Mouse (Mus musculus): ENCODE measurements around the gene Mtnr1b. TPM values are rescaled to one million over a fixed set of nuclear protein-coding genes. Genes with fewer than 3 reads are reported as not detected.

The Mtnr1b gene
- not detected in 2 replicates for polyA plus RNA-seq (2012; rRNA removed)
- polyA plus RNA-seq (2014; fragmentation: Nextera tagmentation; extraction: Ambion mirVana): not detected in 2 replicates

DNA sequence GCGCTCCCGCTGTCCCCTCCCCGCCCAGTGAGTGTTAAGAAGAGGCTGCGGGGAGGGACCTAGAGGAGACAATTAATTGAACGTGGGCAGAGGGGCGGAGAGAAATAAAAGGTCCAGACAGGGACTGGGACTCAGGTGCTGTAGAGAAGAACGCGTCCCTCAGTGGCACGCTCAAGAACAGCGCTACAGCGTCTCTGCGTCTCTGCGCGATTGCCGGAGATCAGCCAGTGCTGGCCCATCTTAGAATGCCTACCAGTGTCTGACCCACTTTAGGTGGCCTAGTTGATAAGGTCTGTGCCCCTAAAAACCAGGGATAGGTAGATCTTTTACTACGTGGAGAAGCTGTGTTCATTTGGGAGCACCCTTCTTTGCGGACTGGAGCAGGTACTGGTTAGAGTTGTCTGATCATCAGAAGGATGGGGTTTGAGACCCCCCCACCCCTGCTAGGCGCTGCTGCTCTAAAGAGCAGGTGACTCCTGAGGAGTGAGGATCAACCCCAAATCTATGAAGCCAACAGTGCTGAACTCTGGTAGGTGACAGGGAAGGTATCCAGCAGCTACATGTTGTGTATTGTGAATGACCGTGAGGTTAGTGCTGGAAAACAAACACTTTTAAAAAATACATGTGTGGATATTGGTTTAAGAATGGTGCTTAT lies at the start of gene Mtnr1b:
Mtnr1b (minus strand) TSS at position 51 of the 655 bp plus-strand sequence.
- Histone ChIP-seq H3K9ac (ENCODE audit: low read depth, low read length, severe bottlenecking) (no peak within 1 kb of the TSS), H3K27me3 (ENCODE audit: control insufficient read depth, insufficient read depth, low read length) (peaks cover 3% of the 10 kb centered on the region; the same call in 1 of the 2 replicates), H3K27ac (replicated peaks; ENCODE audit: low read depth, low read length) (no peak within 1 kb of the TSS), H3K36me3 (ENCODE audit: control insufficient read depth, insufficient read depth, low read length) (no peaks in the 10 kb centered on the region), H3K4me3 (replicated peaks; ENCODE audit: low read length) (no peak within 1 kb of the TSS), H3K9me3 (ENCODE audit: control insufficient read depth, low read length) (no peaks in the 10 kb centered on the region), H3K4me1 (ENCODE audit: control insufficient read depth, insufficient read depth, low read length) (no peaks in the 10 kb centered on the region), H3K4me2 (replicated peaks; ENCODE audit: low read depth, low read length, severe bottlenecking) (no peak within 1 kb of the TSS)
- DNase-seq (ENCODE audit: low spot score) (no peak), ATAC-seq (ENCODE audit: low FRiP score, low read depth) (no peak)
- TF ChIP-seq POLR2A (IDR thresholded peaks at IDR 0.05; ENCODE audit: borderline replicate concordance, extremely low read depth, insufficient read depth, insufficient read length): no peak
- WGBS: 60% methylated on average over 19 of the region's 19 CpGs

DNA sequence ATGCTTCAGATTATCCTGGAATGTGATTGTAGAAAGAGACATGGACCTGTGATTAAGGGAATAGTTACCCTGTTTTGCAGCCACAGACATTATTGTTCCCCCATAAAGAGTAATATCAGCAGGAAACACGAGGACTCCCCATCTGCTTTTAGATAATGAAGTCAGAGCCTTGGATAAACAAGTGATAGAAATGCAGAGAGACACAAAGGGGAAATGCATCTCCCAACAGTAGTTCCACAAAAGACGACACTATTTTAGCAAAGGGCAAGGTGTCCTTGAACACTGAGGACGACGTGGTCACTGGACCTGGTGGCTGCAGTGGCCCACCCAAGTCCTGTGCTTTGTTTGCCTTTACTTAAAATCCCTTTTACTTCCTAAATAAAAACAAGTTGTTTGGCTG lies 45.9 kb upstream of the Mtnr1b start:
- no peak for TF ChIP-seq POLR2A (IDR thresholded peaks at IDR 0.05; ENCODE audit: borderline replicate concordance, extremely low read depth, insufficient read depth, insufficient read length)
- 74% methylated on average over 4 of the region's 4 CpGs for WGBS
- DNase-seq (ENCODE audit: low spot score) (no peak), ATAC-seq (ENCODE audit: low FRiP score, low read depth) (no peak)
- Histone ChIP-seq H3K4me1 (ENCODE audit: control insufficient read depth, insufficient read depth, low read length) (0 out of 2 replicates have a peak, but pooled peaks cover 4% of the 10 kb centered on the region), H3K9ac (ENCODE audit: low read depth, low read length, severe bottlenecking) (no peak overlapping the region), H3K36me3 (ENCODE audit: control insufficient read depth, insufficient read depth, low read length) (no peaks in the 10 kb centered on the region), H3K27ac (replicated peaks; ENCODE audit: low read depth, low read length) (no peak overlapping the region), H3K4me3 (replicated peaks; ENCODE audit: low read length) (no peak overlapping the region), H3K4me2 (replicated peaks; ENCODE audit: low read depth, low read length, severe bottlenecking) (no peak overlapping the region), H3K27me3 (ENCODE audit: control insufficient read depth, insufficient read depth, low read length) (no peaks in the 10 kb centered on the region), H3K9me3 (ENCODE audit: control insufficient read depth, low read length) (no peaks in the 10 kb centered on the region)

DNA sequence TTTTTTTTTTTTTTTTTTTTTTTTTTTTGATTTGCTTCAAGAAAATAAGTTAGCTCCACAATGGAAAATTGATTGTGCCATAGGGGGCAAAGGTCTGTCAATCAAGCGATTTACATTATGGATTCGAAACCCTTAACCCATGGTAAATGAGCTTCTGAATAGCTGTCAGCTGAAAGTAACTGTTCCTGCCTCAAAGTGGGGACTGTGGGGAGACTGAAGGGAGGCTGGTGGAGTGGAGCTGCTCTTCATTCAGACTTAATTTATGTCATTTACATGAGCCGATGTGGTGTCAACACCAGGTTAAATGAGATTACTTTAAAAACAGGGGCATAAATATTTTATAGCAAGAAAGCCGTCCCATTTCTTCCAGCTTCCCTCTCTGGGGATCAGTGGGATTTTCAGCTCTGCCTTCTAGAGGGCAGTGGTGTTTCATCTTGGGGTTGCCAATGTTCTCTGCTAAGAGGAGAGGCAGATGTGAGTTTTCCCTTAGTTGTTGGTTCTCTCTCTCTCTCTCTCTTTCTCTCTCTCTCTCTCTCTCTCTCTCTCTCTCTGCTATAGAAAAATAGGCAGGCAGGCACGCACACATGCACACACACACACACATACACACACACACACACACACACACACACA lies 45.1 kb upstream of the Mtnr1b start:
- no peak overlapping the region for H3K4me3 ChIP-seq (replicated peaks; ENCODE audit: low read length)
- DNase-seq (ENCODE audit: low spot score): peak; percentile 17
- no peak overlapping the region for H3K9ac ChIP-seq (ENCODE audit: low read depth, low read length, severe bottlenecking)
- WGBS: 47% methylated on average over 5 of the region's 5 CpGs
- H3K36me3 ChIP-seq (ENCODE audit: control insufficient read depth, insufficient read depth, low read length): no peaks in the 10 kb centered on the region
- no peaks in the 10 kb centered on the region for H3K27me3 ChIP-seq (ENCODE audit: control insufficient read depth, insufficient read depth, low read length)
- no peak for TF ChIP-seq POLR2A (IDR thresholded peaks at IDR 0.05; ENCODE audit: borderline replicate concordance, extremely low read depth, insufficient read depth, insufficient read length)
- H3K4me1 ChIP-seq (ENCODE audit: control insufficient read depth, insufficient read depth, low read length): 0 out of 2 replicates have a peak, but pooled peaks cover 4% of the 10 kb centered on the region
- no peak overlapping the region for H3K27ac ChIP-seq (replicated peaks; ENCODE audit: low read depth, low read length)
- no peak overlapping the region for H3K4me2 ChIP-seq (replicated peaks; ENCODE audit: low read depth, low read length, severe bottlenecking)
- no peaks in the 10 kb centered on the region for H3K9me3 ChIP-seq (ENCODE audit: control insufficient read depth, low read length)
- no peak for ATAC-seq (ENCODE audit: low FRiP score, low read depth)

DNA sequence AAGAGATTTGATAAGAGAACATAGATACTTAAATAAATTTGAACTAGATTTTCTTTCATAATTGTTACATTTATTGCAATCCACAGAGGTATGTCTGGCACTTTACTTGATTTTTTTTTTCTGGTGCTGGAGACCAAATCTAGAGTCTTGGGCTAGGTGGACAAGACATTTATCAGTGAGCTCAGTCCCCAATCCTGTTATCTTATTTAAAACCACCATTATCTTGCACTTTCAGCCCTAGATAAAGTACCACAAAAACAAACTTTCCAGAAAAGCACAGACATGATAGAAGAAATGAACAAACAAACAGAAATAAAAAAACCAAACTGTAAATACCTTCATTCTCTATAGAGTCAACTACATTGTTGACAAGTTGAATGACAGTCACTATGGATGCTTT lies 42.2 kb upstream of the Mtnr1b start:
- no peaks in the 10 kb centered on the region for H3K36me3 ChIP-seq (ENCODE audit: control insufficient read depth, insufficient read depth, low read length)
- no peak overlapping the region for H3K4me3 ChIP-seq (replicated peaks; ENCODE audit: low read length)
- no peaks in the 10 kb centered on the region for H3K9me3 ChIP-seq (ENCODE audit: control insufficient read depth, low read length)
- DNase-seq (ENCODE audit: low spot score): no peak
- 0 out of 2 replicates have a peak, but pooled peaks cover 4% of the 10 kb centered on the region for H3K4me1 ChIP-seq (ENCODE audit: control insufficient read depth, insufficient read depth, low read length)
- no peak for ATAC-seq (ENCODE audit: low FRiP score, low read depth)
- no peak overlapping the region for H3K27ac ChIP-seq (replicated peaks; ENCODE audit: low read depth, low read length)
- H3K27me3 ChIP-seq (ENCODE audit: control insufficient read depth, insufficient read depth, low read length): no peaks in the 10 kb centered on the region
- no peak overlapping the region for H3K9ac ChIP-seq (ENCODE audit: low read depth, low read length, severe bottlenecking)
- no peak for TF ChIP-seq POLR2A (IDR thresholded peaks at IDR 0.05; ENCODE audit: borderline replicate concordance, extremely low read depth, insufficient read depth, insufficient read length)
- H3K4me2 ChIP-seq (replicated peaks; ENCODE audit: low read depth, low read length, severe bottlenecking): no peak overlapping the region

DNA sequence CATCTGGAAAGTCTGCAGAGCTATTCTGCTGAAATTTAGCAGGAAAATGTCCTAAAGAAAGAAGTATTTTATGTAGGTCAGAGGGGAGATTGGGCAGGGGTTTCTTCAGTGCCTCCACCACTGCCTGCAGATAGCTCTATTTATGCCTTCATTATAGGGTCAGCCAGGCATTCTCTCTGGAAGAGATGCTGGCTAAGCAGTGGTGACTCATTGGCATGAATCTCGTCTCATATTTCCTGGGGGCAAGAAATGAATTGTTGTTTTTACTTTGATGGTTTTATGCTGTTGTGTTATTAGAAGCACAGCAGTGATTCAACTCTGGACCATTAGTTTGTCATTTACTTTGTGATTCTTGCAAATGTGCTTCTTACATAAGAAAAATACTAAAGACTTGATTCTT lies 38.4 kb upstream of the Mtnr1b start:
- Histone ChIP-seq H3K36me3 (ENCODE audit: control insufficient read depth, insufficient read depth, low read length) (no peaks in the 10 kb centered on the region), H3K9ac (ENCODE audit: low read depth, low read length, severe bottlenecking) (no peak overlapping the region), H3K4me2 (replicated peaks; ENCODE audit: low read depth, low read length, severe bottlenecking) (no peak overlapping the region), H3K27me3 (ENCODE audit: control insufficient read depth, insufficient read depth, low read length) (no peaks in the 10 kb centered on the region), H3K4me3 (replicated peaks; ENCODE audit: low read length) (no peak overlapping the region), H3K9me3 (ENCODE audit: control insufficient read depth, low read length) (no peaks in the 10 kb centered on the region), H3K4me1 (ENCODE audit: control insufficient read depth, insufficient read depth, low read length) (no peaks in the 10 kb centered on the region), H3K27ac (replicated peaks; ENCODE audit: low read depth, low read length) (no peak overlapping the region)
- DNase-seq (ENCODE audit: low spot score): no peak
- no peak for TF ChIP-seq POLR2A (IDR thresholded peaks at IDR 0.05; ENCODE audit: borderline replicate concordance, extremely low read depth, insufficient read depth, insufficient read length)
- WGBS: 41% methylated on average over 1 of the region's 1 CpGs
- no peak for ATAC-seq (ENCODE audit: low FRiP score, low read depth)

Measured in limb, embryonic 14.5 days (tissue).